Mouse (Mus musculus) midbrain, embryonic 14.5 days (tissue): ENCODE data around the gene Pgls. TPM values are rescaled to one million over a fixed set of nuclear protein-coding genes. Genes with fewer than 3 reads are reported as not detected.

ENCODE experiments used
- ATAC-seq: fragments of 200-750 bp; cut with Nextera tagmentation; 2 replicates; pipeline ENCODE4 v1.8.0; 2017; ENCODE audit warnings: moderate number of reproducible peaks, moderate library complexity; ENCODE audit not compliant: low FRiP score, low TSS enrichment
- DNase-seq: peaks from one replicate; pipeline ENCODE4 v3.0.0-alpha.2; 2015
- H3K27ac ChIP-seq: fragments of 300-500 bp; sonication (generic); replicated peaks from 2 replicates; pipeline ENCODE4 v1.5.1; 2014; ENCODE audit warnings: mild to moderate bottlenecking, low read depth, low read length, moderate library complexity
- H3K27me3 ChIP-seq: fragments of 300-500 bp; sonication (generic); 2 replicates; pipeline ENCODE4 v1.6.1; 2014; ENCODE audit warnings: low read length, control low read depth, mixed read lengths; ENCODE audit not compliant: control insufficient read depth, insufficient read depth
- H3K36me3 ChIP-seq: fragments of 300-500 bp; sonication (generic); 2 replicates; pipeline ENCODE4 v1.6.1; 2014; ENCODE audit warnings: low read length, control low read depth; ENCODE audit not compliant: control insufficient read depth, insufficient read depth
- H3K4me1 ChIP-seq: fragments of 300-500 bp; sonication (generic); 2 replicates; pipeline ENCODE4 v1.6.1; 2014; ENCODE audit warnings: mild to moderate bottlenecking, antibody characterized with exemption, low read length, control low read depth; ENCODE audit not compliant: control insufficient read depth, insufficient read depth
- H3K4me2 ChIP-seq: fragments of 300-500 bp; sonication (generic); 2 replicates; pipeline ENCODE4 v1.6.1; 2014; ENCODE audit warnings: mild to moderate bottlenecking, low read length, moderate library complexity
- H3K4me3 ChIP-seq: fragments of 300-500 bp; sonication (generic); replicated peaks from 2 replicates; pipeline ENCODE4 v1.5.1; 2014; ENCODE audit warnings: low read depth, low read length
- H3K9ac ChIP-seq: fragments of 300-500 bp; sonication (generic); replicated peaks from 2 replicates; pipeline ENCODE4 v1.6.1; 2014; ENCODE audit warnings: mild to moderate bottlenecking, low read length, moderate library complexity
- H3K9me3 ChIP-seq: fragments of 300-500 bp; sonication (generic); 2 replicates; pipeline ENCODE4 v1.6.1; 2016; ENCODE audit warnings: low read length, control low read depth, mixed read lengths; ENCODE audit not compliant: control insufficient read depth
- WGBS: fragments of 180-500 bp; shearing (Covaris S2); extraction: QIAGEN DNeasy Blood & Tissue Kit; methylation state at CpG from one replicate; pipeline ENCODE4 v1.1.7; 2014; 5-methylcytosine and 5-hydroxymethylcytosine counted together
- polyA plus RNA-seq: library from polyadenylated mRNA; unstranded; fragments of >200 nt; fragmentation: Nextera tagmentation; extraction: Ambion mirVana; gene quantifications from 2 replicates; pipeline ENCODE4 v1.2.1, GENCODE M21; 2014

Pgls gene
- polyA plus RNA-seq, 1 experiment from 2014 or later = 241 TPM

DNA sequence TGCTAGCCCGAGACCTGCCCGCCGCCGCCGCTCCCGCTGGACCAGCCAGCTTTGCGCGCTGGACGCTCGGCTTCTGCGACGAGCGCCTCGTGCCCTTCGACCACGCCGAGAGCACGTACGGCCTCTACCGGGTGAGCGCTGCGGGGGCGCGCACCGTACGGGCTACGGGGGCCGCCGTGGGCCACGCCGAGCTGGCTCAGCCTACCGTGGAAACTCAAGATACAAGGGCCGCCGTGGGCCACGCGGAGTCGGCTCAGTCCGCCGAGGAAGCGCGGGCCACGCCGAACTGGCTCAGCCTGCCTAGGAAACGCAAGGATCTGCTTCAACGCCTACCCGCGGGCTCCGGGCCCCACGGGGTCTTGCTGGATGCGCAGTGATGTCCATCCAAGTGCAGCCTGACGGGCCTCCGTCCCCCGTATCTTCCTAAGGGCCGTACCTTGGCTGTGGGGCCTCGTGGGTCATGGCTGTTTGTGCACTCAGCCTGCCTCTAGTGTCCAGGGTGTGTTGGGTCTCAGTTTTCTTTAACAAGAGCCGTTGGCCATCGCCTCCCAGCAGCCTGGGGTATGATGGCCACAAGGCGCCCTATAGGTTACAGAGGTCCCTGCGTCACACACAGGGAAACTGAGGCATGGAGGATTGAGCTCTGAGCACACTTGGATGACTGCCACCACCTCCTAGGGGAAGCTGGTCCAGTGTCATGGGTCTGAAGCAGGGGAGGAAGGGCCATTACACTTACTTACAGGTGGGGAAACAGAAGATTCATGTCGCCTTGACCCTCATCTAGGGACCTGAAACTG is 596 bp downstream of the Pgls start:
- peak overlapping the region; percentile 74 for H3K4me3 ChIP-seq
- peaks cover 24% of the 10 kb centered on the region for H3K4me1 ChIP-seq
- peak overlapping the region; percentile 99 for H3K27ac ChIP-seq
- 5% methylated on average over 60 of the region's 60 CpGs for WGBS
- peak overlapping the region; percentile 97 for H3K4me2 ChIP-seq
- H3K9me3 ChIP-seq = no peaks in the 10 kb centered on the region
- DNase-seq (peak; percentile 83), ATAC-seq (peak; percentile 73)
- H3K36me3 ChIP-seq = 0 out of 2 replicates have a peak, but pooled peaks cover 3% of the 10 kb centered on the region
- H3K27me3 ChIP-seq = no peaks in the 10 kb centered on the region
- H3K9ac ChIP-seq = peak overlapping the region; percentile 97

DNA sequence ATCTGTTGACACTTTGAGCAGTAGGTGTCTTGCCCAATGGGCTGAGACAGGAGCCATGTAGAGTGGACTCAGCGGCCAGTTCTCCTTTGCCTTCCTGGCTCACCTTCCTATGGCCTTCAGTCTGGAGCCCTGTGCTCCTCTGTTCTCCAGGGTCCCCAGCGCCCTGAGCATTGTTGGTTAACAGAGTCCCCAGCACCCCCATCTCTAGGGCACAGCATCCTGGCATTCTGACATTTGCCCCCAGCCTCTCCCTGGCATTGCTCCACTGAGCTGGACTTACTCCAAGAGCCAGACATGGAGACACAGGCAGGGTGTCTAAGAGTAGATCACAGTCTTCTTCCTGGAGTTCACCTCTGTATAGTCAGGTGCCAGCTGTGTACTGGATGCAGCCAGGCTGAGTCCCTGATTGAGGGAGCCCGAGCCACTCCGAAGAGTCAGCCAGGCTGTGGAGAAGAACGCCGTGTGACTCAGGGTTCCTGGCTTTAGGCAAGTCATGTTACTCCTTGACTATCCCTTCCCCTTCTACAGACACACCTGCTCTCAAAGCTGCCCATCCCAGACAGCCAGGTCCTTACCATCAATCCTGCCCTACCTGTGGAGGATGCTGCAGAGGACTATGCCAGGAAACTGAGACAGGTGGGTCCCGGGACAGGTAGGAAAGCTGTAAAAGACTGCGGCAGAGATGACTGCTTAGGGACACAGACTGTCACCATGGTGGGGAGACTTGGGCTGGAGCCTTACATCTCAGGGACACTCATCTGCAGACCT is 1.8 kb downstream of the Pgls start:
- Histone ChIP-seq H3K4me2 (peak overlapping the region; percentile 97), H3K9ac (no peak overlapping the region; the same call in 1 of the 2 replicates), H3K27ac (no peak overlapping the region), H3K4me1 (peaks cover 24% of the 10 kb centered on the region), H3K9me3 (no peaks in the 10 kb centered on the region), H3K36me3 (0 out of 2 replicates have a peak, but pooled peaks cover 3% of the 10 kb centered on the region), H3K27me3 (no peaks in the 10 kb centered on the region), H3K4me3 (no peak overlapping the region)
- ATAC-seq (no peak), DNase-seq (no peak)
- WGBS = 94% methylated on average over 8 of the region's 8 CpGs

DNA sequence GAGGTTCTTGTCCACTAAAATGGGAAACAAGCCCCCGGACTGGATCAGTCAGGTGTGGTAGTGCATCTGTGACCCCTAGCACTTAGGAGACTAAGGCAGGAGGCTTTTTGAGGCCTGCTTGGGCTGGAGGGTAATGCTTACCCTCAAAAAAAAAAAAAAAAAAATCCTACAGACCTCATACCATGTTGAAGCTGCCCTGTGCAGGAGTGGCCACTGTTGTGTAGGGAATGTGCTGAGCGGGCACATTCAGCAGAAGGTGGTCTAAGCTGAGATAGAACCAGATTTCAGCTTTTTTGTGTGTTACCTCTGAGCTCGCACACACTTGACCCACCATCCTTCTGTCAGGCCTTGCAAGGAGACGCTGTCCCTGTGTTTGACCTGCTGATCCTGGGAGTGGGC is 2.3 kb downstream of the Pgls start:
- no peaks in the 10 kb centered on the region for H3K9me3 ChIP-seq
- 0 out of 2 replicates have a peak, but pooled peaks cover 6% of the 10 kb centered on the region for H3K36me3 ChIP-seq
- DNase-seq (no peak), ATAC-seq (no peak)
- H3K27me3 ChIP-seq = no peaks in the 10 kb centered on the region
- H3K4me2 ChIP-seq = no peak overlapping the region
- 96% methylated on average over 4 of the region's 4 CpGs for WGBS
- no peak overlapping the region for H3K9ac ChIP-seq
- no peak overlapping the region for H3K27ac ChIP-seq
- peaks cover 24% of the 10 kb centered on the region for H3K4me1 ChIP-seq
- no peak overlapping the region for H3K4me3 ChIP-seq

DNA sequence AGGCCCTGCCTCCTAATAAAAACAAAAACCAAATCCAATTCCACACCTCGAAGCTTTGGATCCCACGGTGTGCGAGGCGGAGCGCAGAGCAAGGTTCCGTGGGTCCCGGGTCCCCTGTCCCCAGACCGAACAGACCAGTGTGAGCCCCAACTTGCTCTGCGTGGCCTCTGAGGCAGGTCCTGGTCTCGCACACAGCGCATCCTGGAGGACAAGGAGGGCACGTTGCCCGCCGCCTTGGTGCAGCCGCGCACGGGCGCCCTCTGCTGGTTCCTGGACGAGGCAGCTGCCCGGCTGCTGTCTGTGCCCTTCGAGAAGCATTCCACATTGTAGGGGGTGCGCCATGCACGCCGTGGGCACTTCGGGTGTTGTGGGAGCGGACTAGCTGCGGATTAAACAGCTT is 3.9 kb downstream of the Pgls start:
- DNase-seq (peak; percentile 92), ATAC-seq (no peak; the same call in 1 of the 2 replicates)
- peaks cover 20% of the 10 kb centered on the region for H3K4me1 ChIP-seq
- no peak overlapping the region for H3K4me3 ChIP-seq
- H3K4me2 ChIP-seq = peak overlapping the region; percentile 19; the same call in 1 of the 2 replicates
- H3K9me3 ChIP-seq = no peaks in the 10 kb centered on the region
- H3K36me3 ChIP-seq = peaks cover 11% of the 10 kb centered on the region; the same call in 1 of the 2 replicates
- WGBS = 6% methylated on average over 27 of the region's 27 CpGs
- H3K27ac ChIP-seq = no peak overlapping the region
- H3K27me3 ChIP-seq = peaks cover 5% of the 10 kb centered on the region; the same call in 1 of the 2 replicates
- H3K9ac ChIP-seq = peak overlapping the region; percentile 12; the same call in 1 of the 2 replicates

DNA sequence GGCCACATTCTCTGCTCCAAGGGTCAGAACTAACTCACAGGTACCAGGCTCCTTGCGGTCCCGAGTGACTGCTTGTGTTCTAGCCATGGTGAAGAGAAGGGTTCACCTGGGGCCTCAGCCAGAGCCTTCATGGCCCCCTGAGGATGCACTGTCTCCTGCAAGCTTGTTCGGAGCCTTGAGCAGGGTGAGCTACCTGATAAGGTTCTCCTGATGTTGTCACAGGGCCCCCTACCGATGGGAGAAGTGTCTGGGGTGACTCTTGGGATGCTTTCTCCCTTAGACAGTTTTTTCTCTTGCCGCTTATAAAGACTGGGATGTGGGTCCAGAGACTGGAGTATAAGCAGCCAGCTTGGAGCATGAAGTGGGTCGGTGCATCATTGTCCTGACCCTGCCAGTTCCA is 4.4 kb downstream of the Pgls start:
- no peak overlapping the region for H3K4me3 ChIP-seq
- WGBS = 58% methylated on average over 6 of the region's 6 CpGs
- no peaks in the 10 kb centered on the region for H3K9me3 ChIP-seq
- peaks cover 8% of the 10 kb centered on the region for H3K27me3 ChIP-seq
- peak overlapping the region; percentile 12; the same call in 1 of the 2 replicates for H3K9ac ChIP-seq
- H3K4me1 ChIP-seq = peaks cover 17% of the 10 kb centered on the region
- H3K4me2 ChIP-seq = peak overlapping the region; percentile 19; the same call in 1 of the 2 replicates
- no peak for ATAC-seq
- peaks cover 11% of the 10 kb centered on the region; the same call in 1 of the 2 replicates for H3K36me3 ChIP-seq
- H3K27ac ChIP-seq = no peak overlapping the region
- no peak for DNase-seq

DNA sequence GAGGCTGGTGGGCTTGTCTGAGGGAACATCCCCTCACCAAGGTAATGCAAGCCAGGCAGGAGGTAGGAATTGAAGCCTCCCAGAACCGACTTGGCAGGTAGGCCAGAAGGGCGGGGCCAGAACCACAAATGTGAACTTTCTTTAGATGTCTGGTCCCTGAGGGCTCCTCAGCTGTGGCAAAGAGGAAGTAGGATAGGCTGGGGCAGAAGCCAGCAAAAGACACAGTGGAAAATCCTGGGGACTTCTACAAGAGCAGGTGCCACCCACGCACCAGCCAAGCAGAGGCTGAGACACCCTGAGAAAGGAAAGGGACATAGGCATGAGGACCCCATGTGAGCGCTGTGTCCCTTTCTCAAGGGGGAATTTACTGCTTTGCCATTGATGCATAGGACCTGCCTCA is 4.8 kb downstream of the Pgls start:
- H3K27ac ChIP-seq = no peak overlapping the region
- H3K4me3 ChIP-seq = no peak overlapping the region
- peaks cover 11% of the 10 kb centered on the region; the same call in 1 of the 2 replicates for H3K36me3 ChIP-seq
- ATAC-seq (no peak), DNase-seq (no peak)
- H3K9ac ChIP-seq = 0 out of 2 replicates have a peak overlapping the region, but pooled peaks have one; percentile 16
- 81% methylated on average over 4 of the region's 4 CpGs for WGBS
- H3K27me3 ChIP-seq = peaks cover 12% of the 10 kb centered on the region
- H3K9me3 ChIP-seq = no peaks in the 10 kb centered on the region
- H3K4me1 ChIP-seq = peaks cover 17% of the 10 kb centered on the region
- H3K4me2 ChIP-seq = no peak overlapping the region

DNA sequence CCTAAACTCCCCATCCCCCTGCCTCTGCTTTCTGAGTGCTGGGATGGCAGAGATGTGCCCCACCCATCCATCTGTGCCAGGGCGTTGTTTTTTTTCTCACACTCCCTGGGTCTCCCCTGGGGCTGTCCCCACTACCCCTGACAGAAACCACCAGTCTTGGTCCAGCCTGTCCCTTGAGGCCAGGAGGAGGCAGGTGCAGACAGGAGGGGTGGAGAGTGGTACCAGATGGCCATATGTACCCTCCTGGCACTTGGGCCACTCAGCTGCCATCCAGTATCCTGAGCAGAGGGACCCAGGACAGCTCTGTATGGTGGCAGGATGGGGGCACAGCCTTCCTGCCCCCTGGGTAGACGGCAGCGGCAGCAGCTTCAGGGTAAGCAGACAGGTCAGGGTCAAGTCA is 5.5 kb downstream of the Pgls start, which contains the start of gene Fam129c:
Gene Fam129c (plus strand): TSS at position 198 of the 400 bp plus-strand sequence.
- DNase-seq (no peak), ATAC-seq (no peak)
- Histone ChIP-seq H3K27me3 (peaks cover 19% of the 10 kb centered on the region), H3K4me1 (peaks cover 21% of the 10 kb centered on the region), H3K9ac (0 out of 2 replicates have a peak within 1 kb of the TSS, but pooled peaks have one; percentile 16), H3K9me3 (no peaks in the 10 kb centered on the region), H3K36me3 (peaks cover 11% of the 10 kb centered on the region; the same call in 1 of the 2 replicates), H3K27ac (no peak within 1 kb of the TSS), H3K4me3 (no peak within 1 kb of the TSS), H3K4me2 (no peak within 1 kb of the TSS)
- 74% methylated on average over 3 of the region's 3 CpGs for WGBS

DNA sequence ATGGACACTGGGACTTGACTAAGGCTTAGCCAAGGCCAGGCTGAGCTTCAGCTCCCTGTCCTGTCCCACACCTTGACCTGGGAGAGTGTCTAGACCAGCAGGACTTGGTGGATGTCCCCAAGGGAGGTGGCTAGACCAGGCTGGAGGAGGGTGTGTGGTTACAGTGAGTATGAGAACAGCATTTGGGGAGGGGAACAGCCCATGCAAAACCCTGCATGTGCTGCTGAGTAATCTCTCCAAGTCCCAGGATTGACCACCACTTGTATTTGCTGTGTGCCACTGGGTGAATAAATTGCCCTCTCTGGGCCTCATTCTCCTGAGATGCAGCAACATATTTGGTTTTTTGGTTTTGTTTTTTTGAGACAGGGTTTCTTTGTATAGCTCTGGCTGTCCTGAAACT is 6.4 kb downstream of the Pgls start:
- ATAC-seq (no peak), DNase-seq (no peak)
- Histone ChIP-seq H3K27me3 (peaks cover 26% of the 10 kb centered on the region), H3K4me2 (no peak overlapping the region), H3K4me1 (peaks cover 22% of the 10 kb centered on the region), H3K27ac (no peak overlapping the region), H3K4me3 (no peak overlapping the region), H3K9ac (no peak overlapping the region), H3K9me3 (no peaks in the 10 kb centered on the region), H3K36me3 (peaks cover 11% of the 10 kb centered on the region; the same call in 1 of the 2 replicates)
